Mouse (Mus musculus) large intestine, adult 2 months (tissue): Measurements from ENCODE around the gene Tmem131. TPM values are rescaled to one million over a fixed set of nuclear protein-coding genes. Genes with fewer than 3 reads are reported as not detected.

Experiments
- DNase-seq: peaks from one replicate; pipeline ENCODE4 v3.0.0-alpha.2; 2012; ENCODE audit warnings: low read depth, low spot score
- WGBS: fragments of 180-500 bp; shearing (Covaris S2); methylation state at CpG from one replicate; pipeline ENCODE4 v1.1.7; 2018; 5-methylcytosine and 5-hydroxymethylcytosine counted together
- polyA plus RNA-seq: library from polyadenylated mRNA; depleted of rRNA; stranded (reverse); fragments of >200 nt; gene quantifications from 2 replicates; pipeline ENCODE4 v1.2.3, GENCODE M21; 2012

Tmem131 gene
- polyA plus RNA-seq, 1 experiment, result 19.1 TPM

DNA sequence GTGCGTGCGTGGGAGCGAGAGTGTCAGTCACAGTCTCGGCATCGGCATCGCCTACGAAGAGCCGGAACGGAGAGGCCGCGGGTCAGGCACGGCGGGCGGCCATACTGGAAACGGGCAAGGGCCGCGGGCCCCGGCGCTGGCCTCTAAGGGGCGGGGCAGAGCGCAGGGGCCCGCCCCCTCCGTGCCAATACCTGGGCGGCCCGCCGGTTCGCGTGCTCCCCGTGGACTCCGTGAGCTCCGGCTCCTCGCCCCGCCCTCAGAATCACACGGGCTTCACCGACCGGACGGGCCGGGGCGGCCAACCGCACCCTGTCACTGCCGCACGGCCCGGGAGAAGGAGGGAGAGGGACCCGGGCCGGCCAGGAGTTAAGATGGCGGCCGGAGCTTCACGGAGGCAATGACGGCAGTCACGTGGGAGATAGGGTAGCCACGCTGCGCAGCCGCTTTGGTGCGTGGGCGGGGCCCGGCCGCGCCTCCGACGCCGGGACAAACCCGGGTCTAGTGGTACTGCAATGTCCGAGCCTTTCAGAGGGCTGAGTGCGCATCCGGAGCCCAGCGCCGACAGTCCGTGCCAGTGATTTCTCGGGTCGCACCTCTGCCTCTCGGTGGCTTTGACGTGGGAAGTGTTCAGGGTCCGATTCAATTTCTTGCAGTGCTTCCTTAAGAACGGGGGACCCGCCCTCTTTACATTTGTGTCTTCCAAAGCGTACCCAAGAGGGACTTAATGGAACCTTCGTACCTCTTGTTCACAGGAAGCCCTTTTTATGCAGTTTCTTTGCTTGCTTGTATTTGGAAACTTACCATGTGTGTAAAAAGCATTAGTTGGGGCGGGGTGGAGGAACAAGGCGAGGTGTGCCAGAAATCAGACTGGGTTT lies 3.7 kb downstream of the Tmem131 start:
- under 1% methylated on average over 78 of the region's 79 CpGs for WGBS
- peak; percentile 62 for DNase-seq

DNA sequence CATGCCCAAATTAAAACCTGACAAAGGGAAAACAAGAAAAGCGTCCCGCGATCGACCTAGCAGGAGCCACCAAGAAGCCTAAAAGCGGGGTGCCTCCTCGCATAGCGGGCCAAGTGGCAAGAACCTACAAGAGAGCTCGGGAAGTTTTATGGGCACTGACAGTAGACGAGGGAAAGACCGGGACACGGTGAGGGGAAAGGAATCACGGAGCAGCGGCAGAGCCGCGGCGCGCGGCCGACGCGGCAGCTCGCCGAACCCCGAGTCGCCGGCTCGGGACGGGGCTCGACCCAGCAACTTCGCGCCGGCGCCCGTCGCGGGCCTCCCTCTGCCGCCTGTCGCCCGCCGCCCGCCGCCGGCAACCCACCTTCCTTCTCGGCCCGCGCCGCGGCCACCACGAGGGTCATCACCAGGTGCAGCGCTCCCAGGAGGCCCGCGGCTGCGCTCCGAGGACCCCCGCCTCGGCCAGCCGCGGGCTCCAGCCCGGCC lies 4.6 kb downstream of the Tmem131 start:
- WGBS, result under 1% methylated on average over 59 of the region's 59 CpGs
- DNase-seq, result no peak

DNA sequence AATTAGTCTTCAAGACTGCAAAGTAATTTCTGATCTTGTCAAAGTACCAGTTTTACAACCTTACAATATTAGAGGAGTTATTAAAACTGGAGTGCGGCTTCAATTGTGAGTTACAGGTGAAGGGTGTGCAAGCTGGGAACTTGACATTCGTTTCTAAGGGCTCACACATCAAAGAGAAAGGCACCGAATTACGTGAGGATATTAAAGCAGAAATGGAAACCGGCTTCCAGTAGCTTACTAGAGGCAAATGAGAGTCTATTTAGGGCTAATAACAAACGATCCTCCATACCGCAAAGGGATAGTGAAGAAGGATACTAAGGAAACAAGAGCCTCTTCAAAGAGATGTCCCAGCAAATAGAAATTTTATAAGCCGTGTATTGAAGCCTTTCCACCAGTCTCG lies 5.1 kb downstream of the Tmem131 start:
- WGBS, result 1% methylated on average over 9 of the region's 9 CpGs
- no peak for DNase-seq

GRCm38 (mm10) chr1:36937648-36938047 lies 5.8 kb downstream of the Tmem131 start:
- WGBS, result 19% methylated on average over 3 of the region's 3 CpGs
- DNase-seq, result no peak

GRCm38 (mm10) chr1:36937015-36937414 lies 6.5 kb downstream of the Tmem131 start:
- DNase-seq, result no peak
- 55% methylated on average over 2 of the region's 2 CpGs for WGBS

GRCm38 (mm10) chr1:36936567-36936966 lies 6.9 kb downstream of the Tmem131 start:
- 61% methylated on average over 7 of the region's 7 CpGs for WGBS
- no peak for DNase-seq

GRCm38 (mm10) chr1:36934778-36935177 lies 8.7 kb downstream of the Tmem131 start:
- DNase-seq, result no peak

GRCm38 (mm10) chr1:36933965-36934585 lies 9.4 kb downstream of the Tmem131 start:
- DNase-seq, result no peak
- 84% methylated on average over 8 of the region's 8 CpGs for WGBS

More at GRCm38 (mm10) chr1:36934778-36935177, 8.7 kb downstream of the Tmem131 start:
- 66% methylated on average over 6 of the region's 6 CpGs for WGBS

DNA sequence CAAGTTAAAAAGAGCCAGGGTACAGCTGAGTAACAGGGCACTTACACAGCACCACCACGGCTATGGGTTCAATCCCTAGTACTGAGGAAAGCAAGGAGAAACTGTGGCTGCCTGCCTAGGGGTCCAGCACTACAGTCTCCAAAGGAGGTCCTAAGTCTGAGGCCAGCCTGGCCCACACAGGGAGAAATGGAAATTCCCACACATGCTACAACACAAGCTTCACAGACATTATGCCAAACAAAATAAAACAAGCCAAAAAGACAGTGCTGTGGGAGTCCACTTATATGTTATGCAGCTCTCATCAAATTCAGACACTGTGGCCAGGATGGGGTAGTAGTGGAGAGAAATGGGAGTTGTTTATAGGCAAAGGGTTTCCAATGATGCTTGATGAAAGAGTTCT lies 11.2 kb downstream of the Tmem131 start:
- WGBS, result 71% methylated on average over 1 of the region's 1 CpGs
- no peak for DNase-seq

- DNase-seq, result no peak
- WGBS, result 70% methylated on average over 8 of the region's 8 CpGs
These were observed 12.6 kb downstream of the Tmem131 start for GRCm38 (mm10) chr1:36930911-36931310.

DNA sequence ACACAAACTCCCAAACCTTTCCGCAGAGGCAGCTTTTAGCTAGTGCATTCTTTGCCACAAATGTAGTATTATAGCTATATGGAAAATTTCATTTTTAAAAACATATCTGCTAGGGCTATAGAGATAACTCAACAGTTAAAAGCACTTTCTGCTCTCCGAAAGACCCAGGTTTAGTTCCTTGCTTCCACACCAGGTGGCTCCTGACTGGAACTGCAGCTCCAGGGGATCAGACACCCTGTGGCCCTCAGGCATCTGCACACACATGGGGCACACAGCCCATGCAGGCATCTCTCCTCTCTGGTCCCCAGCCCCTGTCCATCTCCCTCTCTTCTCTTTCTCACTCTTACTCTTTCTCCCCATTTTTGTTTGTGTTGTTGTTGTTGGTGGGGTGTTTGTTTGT lies 13.5 kb downstream of the Tmem131 start:
- WGBS, result 86% methylated on average over 2 of the region's 2 CpGs
- no peak for DNase-seq

DNA sequence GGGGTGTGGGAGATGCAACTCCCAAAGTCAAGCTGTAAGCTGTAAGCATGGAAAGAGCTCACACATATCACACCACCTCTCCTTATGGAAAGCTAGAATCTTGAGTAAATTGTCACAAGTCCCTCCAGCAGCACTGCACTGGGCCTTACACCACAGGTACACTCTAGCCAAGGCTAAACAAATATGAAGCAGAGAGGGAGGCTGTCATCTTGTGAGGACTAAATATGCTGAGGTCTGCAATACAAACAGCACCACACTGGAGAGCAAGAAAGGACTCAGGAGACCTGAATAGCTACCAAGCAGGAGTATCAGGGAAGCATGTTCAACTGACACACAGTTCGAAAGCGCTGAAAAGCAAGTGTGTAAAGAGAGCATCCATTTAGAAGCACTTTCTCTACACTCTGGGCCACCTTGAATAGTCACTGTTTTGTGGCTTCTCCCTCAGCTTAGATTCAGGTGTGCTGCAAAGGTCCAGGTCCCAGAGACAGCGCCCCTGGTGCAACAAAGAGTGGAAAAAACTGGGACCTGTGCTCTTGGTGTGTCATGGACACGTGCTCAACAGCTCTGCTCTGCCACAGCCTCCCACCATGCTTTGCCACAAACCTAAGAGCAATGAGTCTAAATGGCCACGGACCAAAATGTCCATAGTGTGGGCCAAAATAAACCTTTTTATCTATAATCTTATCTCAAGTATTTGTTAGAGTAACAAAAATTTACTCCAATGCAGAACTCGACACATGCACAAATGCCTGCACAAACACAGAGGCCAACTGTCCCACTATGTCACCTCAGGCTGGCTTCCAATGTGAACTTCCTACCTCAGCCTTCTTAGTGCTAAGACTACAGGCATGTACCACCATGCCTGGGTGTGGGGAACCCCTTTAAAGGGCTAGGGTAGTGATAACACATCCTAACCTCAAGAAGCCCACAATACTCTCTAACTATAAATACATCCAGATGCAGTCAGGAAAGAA lies 14.8 kb downstream of the Tmem131 start:
- WGBS, result 63% methylated on average over 6 of the region's 6 CpGs
- DNase-seq, result no peak

DNA sequence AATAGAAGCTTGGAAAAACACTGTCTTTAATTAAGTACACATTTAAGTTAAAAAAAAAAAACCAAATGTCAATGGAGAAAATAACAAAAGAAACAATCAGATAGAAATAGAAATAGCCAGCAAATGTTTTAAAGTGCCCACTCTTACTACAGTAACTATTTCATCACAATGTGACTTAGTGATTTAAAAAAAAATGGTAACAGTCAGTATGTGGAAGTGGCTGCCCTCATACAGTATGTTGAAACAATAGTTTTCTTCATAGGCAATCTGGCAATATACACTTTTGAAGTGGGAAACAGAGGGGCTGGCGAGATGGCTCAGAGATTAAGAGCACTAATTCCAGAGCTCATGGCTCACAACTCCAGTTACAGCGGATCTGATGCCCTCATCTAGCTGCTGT lies 15.9 kb downstream of the Tmem131 start:
- 86% methylated on average over 2 of the region's 2 CpGs for WGBS
- no peak for DNase-seq

- 56% methylated on average over 6 of the region's 6 CpGs for WGBS
- DNase-seq, result no peak
These were observed 16.7 kb downstream of the Tmem131 start for GRCm38 (mm10) chr1:36926738-36927137.

GRCm38 (mm10) chr1:36926246-36926645 lies 17.2 kb downstream of the Tmem131 start:
- DNase-seq, result no peak
- 54% methylated on average over 4 of the region's 4 CpGs for WGBS

- WGBS, result 39% methylated on average over 5 of the region's 5 CpGs
- no peak for DNase-seq
These were observed 17.7 kb downstream of the Tmem131 start for GRCm38 (mm10) chr1:36925781-36926180.

- 87% methylated on average over 2 of the region's 2 CpGs for WGBS
- DNase-seq, result no peak
These were observed 18.6 kb downstream of the Tmem131 start for GRCm38 (mm10) chr1:36924853-36925252.

- no peak for DNase-seq
These were observed 19.6 kb downstream of the Tmem131 start for GRCm38 (mm10) chr1:36923911-36924310.

- WGBS, result 87% methylated on average over 4 of the region's 4 CpGs
- DNase-seq, result no peak
These were observed 20.6 kb downstream of the Tmem131 start for GRCm38 (mm10) chr1:36922623-36923421.
